Mouse (Mus musculus): ENCODE data around the gene Ccin.

Gene Ccin

GRCm38 (mm10) chr4:43983181-43983580 is at the start of gene Ccin:
Ccin (plus strand) TSS chr4:43983483.
- CTCF ChIA-PET = interaction anchor here (3.9 kb wide), 1 partner anchor 58 kb away, joined by 27 read pairs; no protein-coding TSS in a partner anchor

- CTCF ChIA-PET = no interaction called here
Measured at GRCm38 (mm10) chr4:43936186-43936585, 47.1 kb upstream of the Ccin start.

GRCm38 (mm10) chr4:43936749-43937674 is 46.3 kb upstream of the Ccin start:
- CTCF ChIA-PET = interaction anchor here (0.8 kb wide), 1 partner anchor 85 kb away, joined by 7 read pairs; no protein-coding TSS in a partner anchor

- CTCF ChIA-PET = interaction anchor here (0.7 kb wide), 1 partner anchor 23 kb away, joined by 4 read pairs; no protein-coding TSS in a partner anchor
Measured at GRCm38 (mm10) chr4:43941315-43941714, 42.0 kb upstream of the Ccin start.

GRCm38 (mm10) chr4:43942421-43942820 is 40.9 kb upstream of the Ccin start:
- CTCF ChIA-PET = no interaction called here

- CTCF ChIA-PET = no interaction called here
Measured at GRCm38 (mm10) chr4:43947571-43947970, 35.7 kb upstream of the Ccin start.

- CTCF ChIA-PET = no interaction called here
Measured at GRCm38 (mm10) chr4:43957292-43957845, 25.9 kb upstream of the Ccin start, which contains the start of gene Glipr2. Glipr2 (plus strand) TSS chr4:43957401.

- CTCF ChIA-PET = interaction anchor here (1.1 kb wide), 1 partner anchor 22 kb away, joined by 3 read pairs; no protein-coding TSS in a partner anchor
Measured at GRCm38 (mm10) chr4:43957846-43958461, 25.3 kb upstream of the Ccin start.

GRCm38 (mm10) chr4:43959523-43960179 is 23.6 kb upstream of the Ccin start:
- CTCF ChIA-PET = interaction anchor here (0.6 kb wide), 1 partner anchor 113 kb away, joined by 3 read pairs; no protein-coding TSS in a partner anchor

- CTCF ChIA-PET = no interaction called here
Measured at GRCm38 (mm10) chr4:43960207-43960606, 23.1 kb upstream of the Ccin start.

- CTCF ChIA-PET = interaction anchor here (0.6 kb wide), 1 partner anchor 251 kb away, joined by 13 read pairs; no protein-coding TSS in a partner anchor
Measured at GRCm38 (mm10) chr4:43964326-43964833, 18.9 kb upstream of the Ccin start.

- CTCF ChIA-PET = interaction anchor here (0.6 kb wide), 2 partner anchors 47 to 250 kb away, joined by 4 to 13 read pairs; no protein-coding TSS in a partner anchor
Measured at GRCm38 (mm10) chr4:43964951-43965684, 18.2 kb upstream of the Ccin start.

GRCm38 (mm10) chr4:43965856-43966535 is 17.3 kb upstream of the Ccin start:
- CTCF ChIA-PET = interaction anchor here (0.5 kb wide), 1 partner anchor 42 kb away, joined by 4 read pairs; no protein-coding TSS in a partner anchor

- CTCF ChIA-PET = no interaction called here
Measured at GRCm38 (mm10) chr4:43968650-43969049, 14.6 kb upstream of the Ccin start.

GRCm38 (mm10) chr4:43969373-43969772 is 13.9 kb upstream of the Ccin start:
- CTCF ChIA-PET = no interaction called here

GRCm38 (mm10) chr4:43970393-43971330 is 12.6 kb upstream of the Ccin start:
- CTCF ChIA-PET = interaction anchor here (0.7 kb wide), 2 partner anchors 45 to 46 kb away, joined by 3 to 16 read pairs; no protein-coding TSS in a partner anchor

- CTCF ChIA-PET = interaction anchor here (0.6 to 0.7 kb wide), 2 partner anchors 11 to 45 kb away, joined by 5 to 16 read pairs; no protein-coding TSS in a partner anchor
Measured at GRCm38 (mm10) chr4:43971541-43972136, 11.6 kb upstream of the Ccin start.

- CTCF ChIA-PET = interaction anchor here (0.6 kb wide), 1 partner anchor 10 kb away, joined by 5 read pairs; no protein-coding TSS in a partner anchor
Measured at GRCm38 (mm10) chr4:43972137-43972591, 11.1 kb upstream of the Ccin start.
